Mouse (Mus musculus) urinary bladder, postnatal 36 days (tissue): ENCODE measurements around the gene Satb2.
"Not testable (repeated sequence)": the region's sequence is repeated elsewhere in the genome, so short reads cannot be mapped to it uniquely, and the experiment has no call there.

Experiments used
- DNase-seq, 2 experiments: peaks; one replicate each; pipeline ENCODE4 v3.0.0; 2022; ENCODE audit warnings: low spot score in 2 of 2, mixed read lengths in 1 of 2

Gene Satb2

GRCm38 (mm10) chr1:56833984-56834900 is 144.2 kb downstream of the Satb2 start:
- no peak for DNase-seq

DNA sequence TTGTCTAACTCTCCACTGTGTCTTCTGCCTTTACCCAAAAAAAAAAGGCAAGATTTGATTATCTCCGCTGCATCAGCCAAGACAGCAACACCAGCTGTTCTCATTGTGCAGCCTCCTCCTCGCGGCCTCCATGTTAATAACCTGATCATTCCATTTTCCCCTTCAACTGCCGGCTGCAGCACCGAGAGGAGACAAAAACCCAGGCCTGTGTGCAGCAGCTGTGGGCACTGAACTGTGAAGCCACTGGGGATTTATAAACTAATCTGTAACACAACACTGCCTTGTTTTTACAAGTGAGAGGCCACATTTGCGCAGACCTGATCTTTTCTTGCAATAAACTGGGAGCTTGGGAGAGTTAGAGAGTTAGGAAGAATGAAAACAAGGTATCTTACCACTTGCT is 145.1 kb downstream of the Satb2 start:
- DNase-seq = no peak

DNA sequence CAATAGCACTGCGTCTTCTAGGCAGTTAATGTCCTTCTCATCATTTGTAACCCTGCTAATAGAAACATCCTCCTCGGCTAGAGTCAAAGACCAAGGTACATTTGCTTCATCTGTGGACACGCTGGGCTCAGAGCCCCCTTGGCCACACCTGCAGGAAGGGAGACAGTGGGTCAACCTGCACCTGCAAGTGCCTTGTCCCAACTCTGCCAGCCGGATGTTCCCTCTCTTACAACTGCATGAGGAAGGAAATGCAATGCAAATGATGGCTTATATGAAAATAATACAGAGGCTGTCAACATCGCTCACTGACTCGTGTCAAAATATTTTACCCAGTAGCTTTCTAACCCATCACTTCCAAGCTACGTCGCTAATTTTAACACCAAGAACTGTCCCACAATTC is 145.7 kb downstream of the Satb2 start:
- DNase-seq = no peak

DNA sequence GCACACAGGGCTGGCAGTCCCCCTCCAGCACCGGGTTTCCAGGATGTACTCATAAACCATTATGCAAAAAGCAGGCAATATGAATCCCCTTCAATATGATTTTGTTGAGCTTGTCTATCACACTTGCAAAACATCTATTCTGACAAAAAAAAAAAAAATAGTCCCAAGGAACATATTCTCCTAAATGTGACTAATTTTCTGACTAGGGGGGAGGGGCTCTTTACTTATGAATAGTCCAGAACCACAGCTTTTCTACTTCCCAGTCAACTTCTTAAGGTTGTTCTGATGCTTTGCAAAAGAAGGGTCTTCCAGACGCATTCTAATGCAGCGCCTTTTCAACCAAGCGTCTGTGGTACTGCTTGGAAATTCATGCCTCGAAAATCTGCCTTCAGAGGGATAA is 155.7 kb downstream of the Satb2 start:
- DNase-seq = no peak

DNA sequence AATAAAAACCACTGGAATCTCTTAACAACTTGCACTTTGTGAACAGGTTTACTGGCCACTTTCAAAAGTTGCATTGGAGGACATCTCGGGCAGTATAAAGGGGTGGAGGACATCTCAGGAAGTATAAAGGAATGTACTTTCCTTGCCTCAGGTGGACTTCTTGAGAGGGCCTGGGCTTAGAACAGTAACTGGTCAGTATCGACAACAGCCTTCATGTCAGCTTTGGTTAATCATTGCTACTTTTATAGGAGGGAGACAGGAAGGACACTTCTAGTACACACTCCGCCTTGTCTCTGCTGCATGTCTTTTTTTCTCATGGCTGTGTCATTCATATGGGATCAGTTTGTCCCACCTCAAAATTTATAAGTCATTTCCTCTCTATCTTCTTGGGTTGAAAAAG is 156.4 kb downstream of the Satb2 start:
- DNase-seq = no peak

- DNase-seq = no peak
Measured at GRCm38 (mm10) chr1:56813506-56813905, 164.9 kb downstream of the Satb2 start.

GRCm38 (mm10) chr1:56812961-56813360 is 165.5 kb downstream of the Satb2 start:
- no peak for DNase-seq

DNA sequence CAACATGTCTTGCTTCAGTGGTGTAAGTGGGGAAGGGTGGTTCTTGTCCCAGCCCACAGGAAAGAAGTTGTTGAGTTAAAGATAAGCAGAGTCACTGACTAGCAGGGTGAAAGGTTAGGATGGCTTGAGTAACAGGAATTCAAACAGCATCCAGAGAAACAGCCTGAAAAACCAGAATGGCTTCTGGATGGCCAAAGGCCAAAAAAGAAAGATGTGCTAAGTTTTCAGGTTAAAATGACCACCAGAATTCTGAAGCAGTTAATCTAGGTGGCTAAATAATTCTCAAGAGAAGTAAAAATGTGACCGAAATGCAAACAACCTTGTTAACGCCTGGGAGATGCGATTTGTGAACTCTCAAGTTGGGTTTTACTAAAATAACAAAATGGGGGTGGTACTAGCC is 167.0 kb downstream of the Satb2 start:
- DNase-seq = peak in 1 of 2 experiments; percentile 3

GRCm38 (mm10) chr1:56806006-56806405 is 172.4 kb downstream of the Satb2 start:
- DNase-seq = no peak

GRCm38 (mm10) chr1:56800611-56801010 is 177.8 kb downstream of the Satb2 start:
- DNase-seq = no peak

GRCm38 (mm10) chr1:56795016-56795608 is 183.3 kb downstream of the Satb2 start:
- no peak for DNase-seq

- no peak for DNase-seq
Measured at GRCm38 (mm10) chr1:56789641-56790040, 188.8 kb downstream of the Satb2 start.

- DNase-seq = not testable (repeated sequence)
Measured at GRCm38 (mm10) chr1:56782139-56782538, 196.3 kb downstream of the Satb2 start.

DNA sequence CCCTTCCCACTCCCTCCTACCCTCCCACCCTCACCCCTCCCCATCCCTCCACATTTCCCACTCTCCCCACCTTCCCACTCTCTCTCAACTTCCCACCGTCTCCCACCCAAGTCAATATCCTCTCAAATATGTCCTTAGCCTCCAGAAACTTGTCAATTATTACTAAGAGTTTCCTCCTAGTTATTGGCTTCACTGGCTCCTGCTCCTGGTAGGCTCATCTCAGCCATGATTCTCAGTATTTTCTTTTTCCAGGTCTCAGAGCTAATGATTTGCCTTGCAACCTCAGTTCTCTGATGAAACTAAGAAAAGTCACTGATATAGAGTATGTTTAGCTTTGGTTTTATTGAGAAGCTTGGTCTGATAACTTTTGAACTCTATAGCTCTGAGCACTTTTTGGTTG is 214.2 kb downstream of the Satb2 start:
- no peak for DNase-seq

DNA sequence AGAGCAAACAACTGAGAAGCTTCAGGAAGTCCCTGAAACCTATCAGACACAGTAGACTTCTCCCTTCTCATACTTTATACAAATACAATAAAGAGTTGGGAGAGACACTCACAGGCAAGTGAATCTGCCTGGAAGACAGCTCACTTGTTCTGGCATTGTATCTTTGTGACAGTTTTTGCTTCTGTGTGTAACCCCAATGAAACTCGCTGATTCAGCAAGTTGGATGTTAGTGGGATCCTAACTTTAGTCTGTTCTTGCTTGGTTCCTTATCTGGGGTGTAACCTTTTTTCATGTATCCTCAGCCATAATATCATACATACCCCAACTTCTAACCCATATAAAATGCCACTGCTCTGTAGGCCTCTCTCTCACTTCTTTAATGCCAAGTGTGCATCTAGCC is 216.9 kb downstream of the Satb2 start:
- no peak for DNase-seq

DNA sequence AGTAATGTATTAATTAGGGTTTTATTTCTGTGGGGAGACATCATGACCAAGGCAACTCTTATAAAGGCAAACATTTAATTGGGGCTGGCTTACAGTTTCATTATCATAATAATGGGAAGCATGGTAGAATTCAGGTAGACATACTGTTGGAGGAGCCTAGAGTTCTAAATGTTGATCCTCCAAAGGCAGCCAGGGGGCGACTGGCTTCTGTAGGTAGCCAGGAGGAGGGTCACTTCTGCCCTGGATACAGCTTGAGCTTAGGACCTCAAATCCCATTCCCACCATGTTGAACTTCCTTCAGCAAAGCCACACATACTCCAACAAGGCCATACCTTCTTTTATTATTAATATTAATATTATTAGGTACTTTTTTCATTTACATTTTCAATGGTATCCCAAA is 225.2 kb downstream of the Satb2 start:
- DNase-seq = no peak

- DNase-seq = no peak
Measured at GRCm38 (mm10) chr1:56750693-56751092, 227.8 kb downstream of the Satb2 start.

GRCm38 (mm10) chr1:56749629-56750311 is 228.7 kb downstream of the Satb2 start:
- no peak for DNase-seq

GRCm38 (mm10) chr1:56748876-56749493 is 229.5 kb downstream of the Satb2 start:
- DNase-seq = no peak
